Mouse (Mus musculus) E14TG2a.4 (cell line): ENCODE data around the gene Padi3.

Source experiments
- CTCF ChIP-seq: conservative IDR thresholded peaks from 2 replicates; pipeline ENCODE4 v1.5.1; 2014; ENCODE audit warnings: low read length
- POU5F1 ChIP-seq: IDR thresholded peaks from 2 replicates; pipeline ENCODE4 v1.6.1; 2014; ENCODE audit warnings: low read length, borderline replicate concordance

DNA sequence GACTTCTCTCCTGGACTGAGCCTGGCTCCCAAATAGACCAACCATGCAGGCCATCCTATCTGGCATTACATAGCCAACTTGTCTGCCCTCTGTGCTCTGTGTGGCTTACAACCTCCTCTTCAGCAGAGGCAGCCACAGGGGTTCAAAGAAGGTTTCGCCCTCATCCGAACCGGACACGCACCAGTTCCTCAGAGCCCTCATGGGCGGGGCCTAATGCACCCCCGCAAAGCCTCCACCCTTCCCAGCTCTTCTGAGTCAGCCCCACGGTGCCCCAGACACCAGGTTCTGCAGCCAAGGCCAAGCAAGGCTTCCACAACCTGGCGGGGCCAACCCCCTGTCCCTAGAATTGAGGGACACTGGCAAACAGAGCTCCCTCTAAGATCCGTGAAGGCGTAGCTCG, 48.8 kb upstream of the Padi3 start:
- TF ChIP-seq CTCF (no peak), POU5F1 (no peak)
